Mouse (Mus musculus): ENCODE results near the gene Olfr59. TPM values are rescaled to one million over a fixed set of nuclear protein-coding genes. Genes with fewer than 3 reads are reported as not detected.

Gene Olfr59
- not detected in 2 replicates for polyA plus RNA-seq (2015; fragmentation: Nextera tagmentation; extraction: Ambion mirVana)

- no peak for DNase-seq (ENCODE audit: low spot score)
These were observed at the start of gene Olfr59 for GRCm38 (mm10) chr11:74283436-74283835. TSS of gene Olfr59 (plus strand) at chr11:74283736.

GRCm38 (mm10) chr11:74241201-74241600 is 42.3 kb upstream of the Olfr59 start:
- DNase-seq (ENCODE audit: low spot score): no peak

- DNase-seq (ENCODE audit: low spot score): no peak
These were observed 24.0 kb upstream of the Olfr59 start, which contains the start of gene Olfr406 for GRCm38 (mm10) chr11:74259508-74259907. TSS of gene Olfr406 (plus strand) at chr11:74259808.

- DNase-seq (ENCODE audit: low spot score): no peak
These were observed 3.7 kb downstream of the Olfr59 start for GRCm38 (mm10) chr11:74287256-74287655.

GRCm38 (mm10) chr11:74326044-74326443 is 42.5 kb downstream of the Olfr59 start:
- no peak for DNase-seq (ENCODE audit: low spot score)

- no peak for DNase-seq (ENCODE audit: low spot score)
These were observed 45.2 kb downstream of the Olfr59 start for GRCm38 (mm10) chr11:74328781-74329180.

- no peak for DNase-seq (ENCODE audit: low spot score)
These were observed 54.4 kb downstream of the Olfr59 start, which contains the start of gene Olfr410 for GRCm38 (mm10) chr11:74337931-74338330. TSS of gene Olfr410 (minus strand) at chr11:74338031.

Other genes with a start within 250 kb of the Olfr59 start
- not detected in 2 replicates for gene Olfr139, start 227.2 kb upstream of the Olfr59 start, polyA plus RNA-seq (2015; fragmentation: Nextera tagmentation; extraction: Ambion mirVana)
- gene Olfr399, start 227.1 kb upstream of the Olfr59 start, polyA plus RNA-seq (2015; fragmentation: Nextera tagmentation; extraction: Ambion mirVana): not detected in 2 replicates
- not detected in 2 replicates for gene Zfp616, start 213.8 kb upstream of the Olfr59 start, polyA plus RNA-seq (2015; fragmentation: Nextera tagmentation; extraction: Ambion mirVana)
- gene Olfr401, start 170.0 kb upstream of the Olfr59 start, polyA plus RNA-seq (2015; fragmentation: Nextera tagmentation; extraction: Ambion mirVana): not detected in 2 replicates
- not detected in 2 replicates for gene Olfr402, start 130.2 kb upstream of the Olfr59 start, polyA plus RNA-seq (2015; fragmentation: Nextera tagmentation; extraction: Ambion mirVana)
- gene Olfr403, start 97.5 kb upstream of the Olfr59 start, polyA plus RNA-seq (2015; fragmentation: Nextera tagmentation; extraction: Ambion mirVana): not detected in 2 replicates
- 0.06 TPM in 1 of 2 replicates, not detected in the other for gene Olfr43, start 72.4 kb upstream of the Olfr59 start, polyA plus RNA-seq (2015; fragmentation: Nextera tagmentation; extraction: Ambion mirVana)
- gene Olfr406, start 23.9 kb upstream of the Olfr59 start, polyA plus RNA-seq (2015; fragmentation: Nextera tagmentation; extraction: Ambion mirVana): not detected in 2 replicates
- not detected in 2 replicates for gene Olfr410, start 54.3 kb downstream of the Olfr59 start, polyA plus RNA-seq (2015; fragmentation: Nextera tagmentation; extraction: Ambion mirVana)
- gene Olfr411, start 68.9 kb downstream of the Olfr59 start, polyA plus RNA-seq (2015; fragmentation: Nextera tagmentation; extraction: Ambion mirVana): not detected in 2 replicates
- gene Olfr412, start 78.3 kb downstream of the Olfr59 start, polyA plus RNA-seq (2015; fragmentation: Nextera tagmentation; extraction: Ambion mirVana): not detected in 2 replicates

Measured in thymus, postnatal 0 days (tissue).